Mouse (Mus musculus) cerebellum, postnatal 14 days (tissue): Measurements from ENCODE around the gene Zfp110.

ENCODE experiments used
- DNase-seq, 2 experiments: peaks; one replicate each; pipeline ENCODE4 v3.0.0; 2021; ENCODE audit warnings: mixed read lengths in 2 of 2

Zfp110 gene

GRCm38 (mm10) chr7:12897655-12898410, 63.3 kb downstream of the Zfp110 start, which contains the start of gene Zscan22:
Gene Zscan22 (plus strand): TSS chr7:12897815.
- DNase-seq, result peak; percentile 91 to 95
